Mouse (Mus musculus) heart, embryonic 13.5 days (tissue): ENCODE measurements around the gene Gpank1. TPM values are rescaled to one million over a fixed set of nuclear protein-coding genes. Genes with fewer than 3 reads are reported as not detected.

Experiments used
- ATAC-seq: fragments of 200-750 bp; cut with Nextera tagmentation; 2 replicates; pipeline ENCODE4 v1.8.0; 2017; ENCODE audit warnings: moderate TSS enrichment; ENCODE audit not compliant: insufficient number of reproducible peaks, low FRiP score, low TSS enrichment; ENCODE audit errors: extremely low read depth
- H3K27ac ChIP-seq: fragments of 300-500 bp; sonication (generic); replicated peaks from 2 replicates; pipeline ENCODE4 v1.5.1; 2015; ENCODE audit warnings: moderate library complexity, mild to moderate bottlenecking, inconsistent platforms
- H3K27me3 ChIP-seq: fragments of 300-500 bp; sonication (generic); replicated peaks from 2 replicates; pipeline ENCODE4 v1.6.1; 2015; ENCODE audit warnings: mild to moderate bottlenecking, inconsistent platforms
- H3K36me3 ChIP-seq: fragments of 300-500 bp; sonication (generic); 2 replicates; pipeline ENCODE4 v1.6.1; 2015; ENCODE audit warnings: mild to moderate bottlenecking, inconsistent platforms
- H3K4me1 ChIP-seq: fragments of 300-500 bp; sonication (generic); 2 replicates; pipeline ENCODE4 v1.6.1; 2015; ENCODE audit warnings: inconsistent platforms
- H3K4me2 ChIP-seq: fragments of 300-500 bp; sonication (generic); 2 replicates; pipeline ENCODE4 v1.6.1; 2015; ENCODE audit warnings: inconsistent platforms, mild to moderate bottlenecking, moderate library complexity
- H3K4me3 ChIP-seq: fragments of 300-500 bp; sonication (generic); 2 replicates; pipeline ENCODE4 v1.5.1; 2015; ENCODE audit warnings: moderate library complexity, mild to moderate bottlenecking, inconsistent platforms
- H3K9ac ChIP-seq: fragments of 300-500 bp; sonication (generic); 2 replicates; pipeline ENCODE4 v1.6.1; 2015; ENCODE audit warnings: inconsistent platforms, mild to moderate bottlenecking, moderate library complexity
- H3K9me3 ChIP-seq: fragments of 300-500 bp; sonication (generic); 2 replicates; pipeline ENCODE4 v1.6.1; 2016; ENCODE audit warnings: inconsistent platforms
- WGBS: fragments of 180-500 bp; shearing (Covaris S2); methylation state at CpG from one replicate; pipeline ENCODE4 v1.1.7; 2015; ENCODE audit warnings: mixed read lengths; 5-methylcytosine and 5-hydroxymethylcytosine counted together
- polyA plus RNA-seq: library from polyadenylated mRNA; unstranded; fragments of >200 nt; fragmentation: Nextera tagmentation; extraction: Ambion mirVana; gene quantifications from 2 replicates; pipeline ENCODE4 v1.2.1, GENCODE M21; 2015

The Gpank1 gene
- polyA plus RNA-seq, 1 experiment from 2014 or later = 10.7 TPM

GRCm38 (mm10) chr17:35163326-35164081 is 42.2 kb downstream of the Gpank1 start:
- Histone ChIP-seq H3K4me3 (peak overlapping the region; percentile 100), H3K27ac (peak overlapping the region; percentile 99), H3K36me3 (peaks cover 42% of the 10 kb centered on the region), H3K27me3 (no peaks in the 10 kb centered on the region), H3K9ac (peak overlapping the region; percentile 100), H3K4me2 (peak overlapping the region; percentile 99), H3K4me1 (peaks cover 39% of the 10 kb centered on the region), H3K9me3 (no peaks in the 10 kb centered on the region)
- ATAC-seq = no peak
- 12% methylated on average over 8 of the region's 8 CpGs for WGBS

GRCm38 (mm10) chr17:35164218-35164567 is 42.9 kb downstream of the Gpank1 start:
- peaks cover 39% of the 10 kb centered on the region for H3K4me1 ChIP-seq
- no peak; the same call in 1 of the 2 replicates for ATAC-seq
- H3K9ac ChIP-seq = peak overlapping the region; percentile 100
- H3K27ac ChIP-seq = peak overlapping the region; percentile 99
- peak overlapping the region; percentile 99 for H3K4me2 ChIP-seq
- H3K9me3 ChIP-seq = no peaks in the 10 kb centered on the region
- under 1% methylated on average over 28 of the region's 28 CpGs for WGBS
- peak overlapping the region; percentile 100 for H3K4me3 ChIP-seq
- H3K36me3 ChIP-seq = peaks cover 36% of the 10 kb centered on the region
- H3K27me3 ChIP-seq = no peaks in the 10 kb centered on the region

DNA sequence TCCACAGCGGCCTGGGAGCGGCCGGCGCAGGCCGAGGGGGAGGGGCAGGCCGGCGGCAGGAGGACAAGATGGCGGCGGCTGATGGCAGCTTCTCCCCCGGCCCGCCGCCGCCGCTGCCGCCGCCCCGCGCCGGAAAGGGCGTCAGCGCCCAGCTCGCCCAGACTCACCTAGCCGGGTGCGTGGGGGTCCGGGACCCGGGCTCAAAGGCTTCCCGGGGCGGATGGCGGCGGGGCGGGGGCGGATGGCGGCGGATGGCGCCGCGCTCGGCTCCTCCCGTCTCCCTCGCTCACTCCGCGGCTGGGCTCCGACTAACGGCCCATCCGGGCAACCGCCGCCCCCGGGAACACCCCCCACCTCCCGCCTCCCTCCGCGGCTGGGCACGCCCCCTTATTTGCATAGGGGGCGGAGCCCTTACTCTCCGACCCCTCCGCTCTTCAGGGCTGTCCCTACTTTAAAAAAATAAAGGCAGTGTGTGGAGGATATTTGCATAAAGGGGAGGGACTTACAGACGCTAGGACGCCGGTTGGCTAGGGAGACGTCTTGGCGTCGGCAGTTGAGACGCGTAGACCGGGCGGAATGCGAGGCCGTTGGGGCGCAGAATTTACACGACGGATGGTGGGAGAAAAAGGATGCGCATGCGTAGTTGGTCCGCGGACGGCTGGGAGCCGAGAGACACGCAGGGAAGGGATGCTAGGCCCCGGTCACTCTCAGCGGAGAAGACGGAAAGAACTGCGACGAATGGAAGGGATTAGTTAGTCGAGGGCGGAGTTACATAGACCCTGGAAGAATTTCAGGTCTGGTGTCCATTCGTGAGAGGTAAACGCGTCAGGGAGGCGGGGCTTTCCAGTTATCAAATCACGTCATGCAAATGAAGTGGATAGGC is 43.6 kb downstream of the Gpank1 start, which contains the start of gene Prrc2a:
TSS of gene Prrc2a (minus strand) at position 330 of the 883 bp plus-strand sequence.
- Histone ChIP-seq H3K27ac (peak within 1 kb of the TSS; percentile 99), H3K4me3 (peak within 1 kb of the TSS; percentile 100), H3K4me2 (peak within 1 kb of the TSS; percentile 99), H3K27me3 (no peaks in the 10 kb centered on the region), H3K36me3 (peaks cover 29% of the 10 kb centered on the region), H3K9ac (peak within 1 kb of the TSS; percentile 100), H3K4me1 (peaks cover 39% of the 10 kb centered on the region), H3K9me3 (no peaks in the 10 kb centered on the region)
- peak; percentile 96 for ATAC-seq
- WGBS = under 1% methylated on average over 44 of the region's 89 CpGs

DNA sequence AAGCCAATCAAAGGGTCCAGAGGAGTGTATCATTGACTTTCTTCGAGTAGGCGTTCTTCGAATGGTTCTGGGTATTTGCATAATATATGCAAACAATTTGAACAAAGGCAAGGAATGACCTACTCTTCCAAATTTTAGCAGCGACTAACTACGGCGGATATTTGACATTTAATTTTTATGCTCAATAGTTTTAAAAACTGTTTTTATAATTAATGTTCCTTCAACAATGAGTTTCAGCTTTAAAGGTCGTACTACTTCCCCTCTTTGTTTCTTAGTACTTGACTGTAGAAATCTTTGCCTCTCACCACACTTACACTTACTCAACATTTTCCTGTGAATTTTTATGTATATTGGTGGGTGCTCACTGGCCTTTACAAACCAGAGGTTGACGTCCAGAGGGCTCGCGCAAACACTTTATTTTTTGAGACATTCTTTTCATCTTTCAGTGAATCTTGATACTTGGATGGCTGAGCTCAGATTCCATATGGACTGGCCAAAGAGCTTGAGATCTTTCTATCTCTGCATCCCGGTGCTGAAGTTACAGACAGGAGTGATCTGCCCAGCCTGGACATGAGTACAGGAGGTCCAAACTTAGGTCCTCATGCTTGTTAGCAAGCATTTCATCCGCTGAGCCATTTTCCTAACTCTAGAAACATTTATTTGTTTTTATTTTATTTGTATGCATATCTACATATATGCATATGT is 44.3 kb downstream of the Gpank1 start:
- WGBS = 26% methylated on average over 12 of the region's 12 CpGs
- Histone ChIP-seq H3K4me2 (peak overlapping the region; percentile 72), H3K36me3 (peaks cover 21% of the 10 kb centered on the region), H3K9ac (peak overlapping the region; percentile 78), H3K27me3 (no peaks in the 10 kb centered on the region), H3K27ac (peak overlapping the region; percentile 99), H3K4me3 (peak overlapping the region; percentile 100), H3K4me1 (peaks cover 39% of the 10 kb centered on the region), H3K9me3 (no peaks in the 10 kb centered on the region)
- ATAC-seq = no peak

DNA sequence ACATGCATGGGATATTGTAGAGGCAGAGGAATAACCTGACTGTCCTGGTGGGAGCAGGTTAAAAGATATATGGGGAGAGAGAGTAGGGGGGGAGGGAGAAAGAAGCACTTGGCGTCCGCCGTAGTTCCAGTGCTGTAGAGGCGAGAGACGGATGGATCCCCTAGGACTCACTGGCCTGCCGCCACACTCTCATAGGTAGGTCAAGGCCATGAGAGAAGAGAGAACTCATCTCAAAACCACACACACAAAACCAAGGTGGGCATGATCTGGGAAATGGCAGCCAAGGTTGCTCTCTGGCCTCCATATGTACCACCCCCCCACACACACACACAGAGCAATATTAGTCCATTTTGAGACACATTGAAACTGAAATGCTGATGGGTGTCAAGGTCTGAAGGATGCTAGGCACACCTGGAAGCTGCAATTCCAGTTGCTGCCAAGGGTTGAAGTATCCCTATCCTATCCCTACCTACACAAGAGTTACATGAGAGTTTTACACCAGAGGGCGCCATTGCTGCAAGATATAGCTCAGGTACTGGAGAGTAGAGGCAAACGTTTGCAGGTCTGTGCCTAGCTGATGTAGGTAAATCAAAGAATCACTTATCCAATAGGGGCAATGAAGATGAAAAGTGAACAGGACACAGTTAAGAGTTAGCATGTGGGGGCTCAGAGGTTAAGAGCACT is 45.2 kb downstream of the Gpank1 start:
- WGBS = 69% methylated on average over 8 of the region's 8 CpGs
- peak overlapping the region; percentile 100 for H3K4me3 ChIP-seq
- H3K4me2 ChIP-seq = peak overlapping the region; percentile 72
- H3K36me3 ChIP-seq = peaks cover 12% of the 10 kb centered on the region
- ATAC-seq = no peak
- H3K27me3 ChIP-seq = no peaks in the 10 kb centered on the region
- peak overlapping the region; percentile 77 for H3K9ac ChIP-seq
- peaks cover 34% of the 10 kb centered on the region for H3K4me1 ChIP-seq
- H3K27ac ChIP-seq = peak overlapping the region; percentile 99
- no peaks in the 10 kb centered on the region for H3K9me3 ChIP-seq

- Histone ChIP-seq H3K4me1 (peaks cover 21% of the 10 kb centered on the region), H3K27me3 (no peaks in the 10 kb centered on the region; the same call in 1 of the 2 replicates), H3K9ac (no peak overlapping the region), H3K9me3 (no peaks in the 10 kb centered on the region), H3K36me3 (no peaks in the 10 kb centered on the region), H3K27ac (no peak overlapping the region), H3K4me3 (no peak overlapping the region), H3K4me2 (no peak overlapping the region)
- ATAC-seq = no peak
- 80% methylated on average over 7 of the region's 7 CpGs for WGBS
Observed at GRCm38 (mm10) chr17:35167794-35168193, 46.5 kb downstream of the Gpank1 start.

- ATAC-seq = no peak
- no peaks in the 10 kb centered on the region; the same call in 1 of the 2 replicates for H3K27me3 ChIP-seq
- H3K4me1 ChIP-seq = peaks cover 13% of the 10 kb centered on the region
- H3K9me3 ChIP-seq = no peaks in the 10 kb centered on the region
- WGBS = 14% methylated on average over 4 of the region's 4 CpGs
- H3K9ac ChIP-seq = 0 out of 2 replicates have a peak overlapping the region, but pooled peaks have one; percentile 52
- H3K4me3 ChIP-seq = no peak overlapping the region
- H3K4me2 ChIP-seq = no peak overlapping the region
- H3K27ac ChIP-seq = no peak overlapping the region
- no peaks in the 10 kb centered on the region for H3K36me3 ChIP-seq
Observed at GRCm38 (mm10) chr17:35168541-35169207, 47.4 kb downstream of the Gpank1 start.

GRCm38 (mm10) chr17:35172445-35173234 is 51.4 kb downstream of the Gpank1 start:
- Histone ChIP-seq H3K4me1 (0 out of 2 replicates have a peak, but pooled peaks cover 4% of the 10 kb centered on the region), H3K27ac (no peak overlapping the region), H3K9ac (no peak overlapping the region), H3K4me2 (no peak overlapping the region), H3K4me3 (no peak overlapping the region), H3K36me3 (no peaks in the 10 kb centered on the region), H3K9me3 (no peaks in the 10 kb centered on the region), H3K27me3 (peaks cover 4% of the 10 kb centered on the region; the same call in 1 of the 2 replicates)
- no peak for ATAC-seq
- 52% methylated on average over 11 of the region's 11 CpGs for WGBS

- H3K9me3 ChIP-seq = no peaks in the 10 kb centered on the region
- no peak overlapping the region for H3K27ac ChIP-seq
- ATAC-seq = no peak
- no peak overlapping the region for H3K4me3 ChIP-seq
- 57% methylated on average over 3 of the region's 3 CpGs for WGBS
- H3K27me3 ChIP-seq = peaks cover 4% of the 10 kb centered on the region; the same call in 1 of the 2 replicates
- H3K9ac ChIP-seq = no peak overlapping the region
- H3K4me2 ChIP-seq = no peak overlapping the region
- no peaks in the 10 kb centered on the region for H3K36me3 ChIP-seq
- 0 out of 2 replicates have a peak, but pooled peaks cover 4% of the 10 kb centered on the region for H3K4me1 ChIP-seq
Observed at GRCm38 (mm10) chr17:35173329-35173728, 52.1 kb downstream of the Gpank1 start.
